Mouse (Mus musculus): ENCODE data around the gene Gcnt2. TPM values are rescaled to one million over a fixed set of nuclear protein-coding genes. Genes with fewer than 3 reads are reported as not detected.
"Not testable (repeated sequence)": the region's sequence is repeated elsewhere in the genome, so short reads cannot be mapped to it uniquely, and the experiment has no call there.

Gene Gcnt2
- polyA plus RNA-seq, 2 experiments from 2014 or later: 0.20 to 0.39 TPM

DNA sequence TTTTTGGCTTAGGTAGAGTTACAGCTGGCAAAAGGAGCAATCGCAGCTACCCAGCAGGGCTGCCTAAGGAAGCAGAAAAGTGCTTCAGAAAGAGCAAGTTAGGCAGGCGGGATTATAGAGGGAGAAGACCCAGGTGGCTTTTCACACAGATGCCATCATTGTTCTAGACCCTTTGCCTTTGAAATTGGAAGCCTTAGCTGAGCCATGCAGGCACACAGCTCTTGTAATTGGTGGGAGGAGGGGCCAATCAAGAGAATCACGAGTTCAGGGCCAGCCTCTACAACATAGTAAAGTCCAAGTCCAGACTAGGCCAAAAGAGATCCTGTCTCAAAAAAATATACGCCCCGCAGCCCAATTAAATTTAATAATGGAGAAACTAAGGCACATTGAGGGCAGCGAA lies 48.5 kb downstream of the Gcnt2 start:
- no peak for ATAC-seq

DNA sequence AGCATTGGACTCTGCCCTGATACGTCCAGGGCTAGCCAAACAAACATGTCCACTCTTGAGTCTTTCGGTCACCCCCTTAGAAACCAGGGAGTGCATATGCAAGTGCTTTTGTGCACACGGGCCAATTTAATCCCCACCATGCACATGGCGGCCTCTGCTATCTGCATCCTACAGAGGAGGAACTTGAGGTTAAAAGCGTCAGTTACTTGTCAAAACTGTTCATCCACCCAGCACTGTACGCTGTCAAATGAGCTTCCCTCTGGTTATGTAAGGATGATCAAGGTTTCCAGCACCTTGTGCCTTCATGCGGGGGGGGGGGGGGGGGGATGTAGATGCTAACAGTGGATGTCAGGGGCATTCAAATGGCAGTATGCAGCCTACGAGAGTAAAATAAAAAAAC lies 49.5 kb downstream of the Gcnt2 start:
- no peak for ATAC-seq

GRCm38 (mm10) chr13:40910047-40910446 lies 50.5 kb downstream of the Gcnt2 start:
- ATAC-seq: no peak

DNA sequence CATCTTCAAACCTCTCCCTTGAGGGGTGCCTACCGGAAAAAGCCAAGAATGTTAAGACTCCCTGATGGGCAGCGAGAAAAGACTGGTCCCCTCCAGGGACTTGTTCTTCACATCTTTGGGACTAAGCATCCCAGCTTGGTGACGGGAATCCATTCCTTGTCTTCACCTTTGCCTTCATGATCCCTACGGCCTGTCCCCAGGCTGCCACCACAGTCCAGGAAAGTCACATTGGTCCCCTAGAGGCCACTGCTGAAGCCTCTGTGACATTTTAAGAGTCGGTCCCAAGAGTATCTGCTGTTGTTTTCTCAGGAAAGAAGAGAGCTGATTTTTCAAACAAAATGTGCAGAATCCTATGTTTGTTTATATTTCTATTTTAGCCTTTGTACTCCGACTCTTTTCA lies 52.4 kb downstream of the Gcnt2 start:
- no peak for ATAC-seq

DNA sequence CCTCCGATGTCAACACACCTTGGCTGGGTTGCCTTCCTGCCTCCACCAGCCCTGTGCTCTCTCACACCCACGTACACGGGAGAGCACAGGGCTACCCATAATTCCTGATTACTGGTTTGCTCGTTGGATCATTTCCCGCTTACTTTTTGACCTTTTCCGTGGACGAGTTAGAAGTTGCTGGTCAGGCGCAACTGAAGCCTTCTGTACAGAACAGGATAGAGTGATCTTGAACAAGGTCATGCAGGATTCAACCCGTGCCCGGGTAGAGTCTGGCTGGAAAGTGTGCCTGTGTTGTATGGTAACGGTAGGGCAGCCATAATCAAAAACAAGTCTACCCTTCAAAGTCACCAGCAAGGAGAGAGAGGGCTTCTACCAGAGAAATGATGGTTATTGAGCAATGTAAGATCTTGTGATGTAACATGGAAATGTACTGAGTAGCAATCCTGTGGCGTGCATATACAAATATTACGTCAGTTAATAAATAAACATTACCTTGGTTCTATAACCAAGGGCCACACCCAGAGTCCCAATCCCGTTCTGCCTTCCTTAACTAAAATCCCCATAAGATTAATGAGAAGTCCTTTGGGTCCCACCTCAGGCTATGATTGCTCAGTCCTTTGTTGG lies 54.0 kb downstream of the Gcnt2 start:
- no peak for ATAC-seq

DNA sequence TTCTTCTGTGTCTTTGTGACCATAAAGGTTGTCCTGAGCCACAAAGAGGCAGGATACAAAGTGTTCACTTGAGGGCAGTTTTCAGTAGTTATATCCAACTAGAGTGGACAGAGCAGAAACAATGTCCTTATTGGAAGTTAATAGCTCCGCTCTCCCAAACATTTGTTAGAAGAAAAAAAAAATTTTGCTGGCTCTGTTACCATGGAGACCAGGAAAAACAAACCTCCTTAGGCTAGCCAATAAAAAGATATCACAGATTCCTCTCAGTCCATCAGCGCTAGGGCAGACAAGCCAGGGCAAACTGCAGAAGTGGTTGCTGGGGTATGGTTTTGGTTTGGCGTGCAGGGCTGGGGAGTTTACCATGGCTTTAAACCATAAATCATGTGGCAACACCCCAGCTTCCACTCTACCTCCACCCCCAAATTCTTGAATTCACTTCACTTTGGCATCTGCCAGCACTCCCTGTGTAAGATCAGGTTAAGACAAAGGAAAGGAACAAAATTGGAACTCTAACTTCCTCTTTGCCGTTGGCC lies 54.6 kb downstream of the Gcnt2 start:
- ATAC-seq: no peak

DNA sequence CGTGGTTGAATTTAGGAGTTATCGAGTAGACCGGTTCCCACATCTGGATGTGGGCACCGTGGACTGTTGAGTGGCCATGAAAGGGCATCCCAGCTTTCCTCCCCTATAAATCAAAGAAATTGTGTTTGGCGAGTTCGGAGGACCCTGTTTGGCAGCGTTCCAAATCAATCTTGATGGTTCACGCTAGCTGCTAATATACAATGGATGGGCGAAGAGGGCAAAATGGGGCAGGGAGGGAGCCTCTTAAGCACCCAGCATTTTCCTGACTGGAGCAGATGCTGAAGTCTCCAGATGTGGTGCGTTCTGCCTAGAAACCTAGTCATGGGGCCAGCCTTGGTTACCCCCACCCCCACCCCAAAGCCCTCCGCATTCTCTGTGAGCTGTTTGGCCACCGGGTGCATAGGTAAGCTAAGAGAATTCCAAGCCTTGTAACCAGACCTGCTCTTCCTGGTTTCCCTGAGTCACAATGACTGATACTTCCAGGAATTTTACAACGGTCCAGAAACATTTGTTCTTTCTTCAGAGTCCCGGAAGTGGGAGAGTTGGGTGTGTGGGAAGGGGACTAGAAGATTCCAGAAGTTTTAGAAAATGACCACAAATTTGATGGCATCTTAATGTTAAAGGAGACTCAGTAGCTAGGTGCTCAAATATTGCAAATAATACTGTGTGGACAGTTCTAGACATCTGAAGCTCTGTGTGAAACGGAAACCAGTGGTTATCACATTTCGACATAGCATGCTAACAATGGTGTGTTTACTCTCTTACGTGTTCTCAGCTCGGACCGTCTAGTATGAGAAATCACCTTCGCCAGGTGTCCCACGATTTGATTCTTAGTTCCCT lies 57.0 kb downstream of the Gcnt2 start:
- ATAC-seq: no peak

- no peak for ATAC-seq
Observed at GRCm38 (mm10) chr13:40917161-40918091, 57.9 kb downstream of the Gcnt2 start.

GRCm38 (mm10) chr13:40921326-40922059 lies 61.9 kb downstream of the Gcnt2 start:
- ATAC-seq: no peak

GRCm38 (mm10) chr13:40922311-40922877 lies 62.8 kb downstream of the Gcnt2 start:
- ATAC-seq: no peak

DNA sequence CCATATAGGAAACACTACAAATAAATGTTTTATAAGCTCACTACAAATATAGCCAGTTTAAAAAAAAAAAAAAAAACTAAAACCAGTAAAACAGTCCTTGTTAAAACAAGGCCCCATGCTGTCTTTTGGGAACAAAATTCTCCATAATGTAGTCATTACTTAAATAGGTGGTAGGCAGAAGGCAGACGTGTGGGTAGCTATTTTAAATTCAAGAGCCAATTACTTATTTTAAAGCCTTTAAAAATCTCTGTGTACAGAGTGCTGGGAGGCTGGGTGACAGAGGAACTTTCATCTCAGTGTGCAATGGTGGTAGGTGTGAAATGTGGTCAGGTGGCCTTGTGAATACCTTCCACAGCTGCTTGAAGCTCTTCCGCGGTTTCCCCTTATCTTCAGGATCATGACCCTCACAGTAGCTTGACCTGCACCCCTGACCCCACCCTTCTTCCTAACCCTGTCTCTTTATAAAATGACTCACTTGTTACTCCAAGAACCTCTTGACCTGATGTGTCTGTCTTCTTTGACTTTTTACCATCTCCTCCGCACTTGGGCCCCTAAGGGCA lies 64.3 kb downstream of the Gcnt2 start:
- ATAC-seq: no peak

DNA sequence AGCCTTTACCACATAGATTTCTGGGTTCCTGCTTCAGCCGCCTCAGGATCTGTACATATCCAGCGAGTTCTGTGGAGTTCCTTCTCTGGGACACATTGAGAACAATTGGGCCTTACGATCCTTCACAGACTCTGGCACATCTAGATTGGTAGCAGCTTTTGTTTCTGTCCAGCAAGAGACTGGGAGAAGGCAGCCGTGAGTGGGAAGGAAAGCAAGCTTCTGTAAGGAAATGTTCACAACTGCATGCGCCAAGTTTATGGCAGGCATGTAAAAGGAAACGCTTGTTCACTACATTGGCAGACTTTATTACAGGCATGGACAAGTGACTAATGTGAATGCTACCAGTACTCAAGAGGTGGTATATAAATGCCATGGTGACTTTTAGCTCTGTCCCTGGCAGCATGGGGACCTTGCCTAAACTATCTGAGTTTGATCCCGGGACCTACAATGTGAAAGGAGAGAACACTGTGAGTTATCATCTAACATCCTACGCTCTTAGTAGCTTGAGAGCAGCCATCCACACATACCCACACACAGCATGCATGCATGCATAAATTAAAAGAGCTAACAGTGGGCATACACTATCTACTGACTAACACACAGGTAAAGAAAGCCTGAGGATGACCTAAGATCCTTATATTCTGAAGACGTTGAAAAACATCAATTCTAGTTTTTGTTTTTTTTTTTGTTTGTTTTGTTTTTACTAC lies 68.8 kb downstream of the Gcnt2 start:
- ATAC-seq: no peak

GRCm38 (mm10) chr13:40931871-40932270 lies 72.3 kb downstream of the Gcnt2 start:
- ATAC-seq: not testable (repeated sequence)

DNA sequence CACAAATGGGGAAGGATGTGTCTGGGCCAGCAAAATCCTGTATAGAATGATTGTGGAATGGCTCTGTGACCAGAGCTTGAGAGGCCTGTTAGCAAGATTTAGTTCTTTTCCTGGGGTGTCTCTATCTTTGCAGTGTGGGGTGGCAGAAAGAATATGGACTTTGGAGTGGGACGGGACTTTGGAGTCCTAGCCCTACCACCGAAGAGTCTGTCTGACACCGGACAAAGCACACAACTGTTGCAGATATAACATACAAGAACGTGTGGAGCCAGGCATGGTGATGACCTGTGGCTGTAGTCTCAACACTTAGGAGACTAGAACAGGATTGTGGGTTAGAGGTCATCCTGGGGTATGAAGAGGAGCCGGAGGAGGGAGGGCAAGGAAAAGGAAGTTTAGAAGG lies 73.0 kb downstream of the Gcnt2 start:
- ATAC-seq: no peak

- ATAC-seq: no peak
Observed at GRCm38 (mm10) chr13:40934341-40934740, 74.8 kb downstream of the Gcnt2 start.

- no peak for ATAC-seq
Observed at GRCm38 (mm10) chr13:40937586-40937985, 78.0 kb downstream of the Gcnt2 start.

GRCm38 (mm10) chr13:40938485-40939357 lies 79.2 kb downstream of the Gcnt2 start:
- ATAC-seq: no peak

- ATAC-seq: no peak
Observed at GRCm38 (mm10) chr13:40943066-40943465, 83.5 kb downstream of the Gcnt2 start.

GRCm38 (mm10) chr13:40943936-40944335 lies 84.4 kb downstream of the Gcnt2 start:
- ATAC-seq: no peak

DNA sequence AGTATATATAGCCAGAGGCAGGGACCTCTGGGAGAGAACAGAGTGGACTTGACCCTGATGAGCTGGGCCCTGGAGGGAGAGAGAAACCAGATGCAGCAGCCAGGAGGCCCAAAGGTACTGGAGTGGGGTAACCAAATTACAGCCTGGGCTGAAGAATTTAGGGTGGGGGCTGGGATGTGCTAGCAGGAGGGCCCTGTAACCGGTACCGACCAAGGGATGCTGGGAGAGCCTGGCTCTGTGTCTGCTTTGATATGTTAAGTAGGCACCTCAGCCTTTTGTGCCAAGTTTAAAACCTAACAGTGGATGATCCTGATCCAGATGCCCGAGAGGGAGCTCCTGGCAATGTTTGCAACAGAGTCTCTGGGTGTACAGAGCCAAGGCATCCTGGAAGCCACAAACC lies 84.8 kb downstream of the Gcnt2 start:
- no peak for ATAC-seq

Measured in CD4-positive, CD25-positive, alpha-beta regulatory T cell, adult 4 months (primary cell).